Mouse (Mus musculus) hindbrain, embryonic 14.5 days (tissue): ENCODE data around the gene Madd. TPM values are rescaled to one million over a fixed set of nuclear protein-coding genes. Genes with fewer than 3 reads are reported as not detected.

Experiments used
- ATAC-seq: fragments of 200-750 bp; cut with Nextera tagmentation; 2 replicates; pipeline ENCODE4 v1.8.0; 2017; ENCODE audit warnings: moderate number of reproducible peaks, mild to moderate bottlenecking, moderate TSS enrichment, moderate library complexity; ENCODE audit not compliant: low FRiP score
- DNase-seq: peaks from one replicate; pipeline ENCODE4 v3.0.0-alpha.2; 2015; ENCODE audit warnings: low spot score
- H3K27ac ChIP-seq: fragments of 300-500 bp; sonication (generic); 2 replicates; pipeline ENCODE4 v1.5.1; 2014; ENCODE audit warnings: mild to moderate bottlenecking, moderate library complexity
- H3K27me3 ChIP-seq: fragments of 300-500 bp; sonication (generic); 2 replicates; pipeline ENCODE4 v1.6.1; 2014; ENCODE audit warnings: mild to moderate bottlenecking, low read length, mixed read lengths; ENCODE audit not compliant: control insufficient read depth, insufficient read depth
- H3K36me3 ChIP-seq: fragments of 300-500 bp; sonication (generic); replicated peaks from 2 replicates; pipeline ENCODE4 v1.6.1; 2014; ENCODE audit not compliant: control insufficient read depth, insufficient read depth
- H3K4me1 ChIP-seq: fragments of 300-500 bp; sonication (generic); replicated peaks from 2 replicates; pipeline ENCODE4 v1.6.1; 2014; ENCODE audit warnings: antibody characterized with exemption, low read length, mixed read lengths; ENCODE audit not compliant: control insufficient read depth, insufficient read depth
- H3K4me2 ChIP-seq: fragments of 300-500 bp; sonication (generic); replicated peaks from 2 replicates; pipeline ENCODE4 v1.6.1; 2014; ENCODE audit warnings: mild to moderate bottlenecking, moderate library complexity
- H3K4me3 ChIP-seq: fragments of 300-500 bp; sonication (generic); replicated peaks from 2 replicates; pipeline ENCODE4 v1.5.1; 2014; ENCODE audit warnings: mild to moderate bottlenecking, low read length
- H3K9ac ChIP-seq: fragments of 300-500 bp; sonication (generic); 2 replicates; pipeline ENCODE4 v1.6.1; 2014
- H3K9me3 ChIP-seq: fragments of 300-500 bp; sonication (generic); 2 replicates; pipeline ENCODE4 v1.6.1; 2016; ENCODE audit warnings: low read length; ENCODE audit not compliant: control insufficient read depth
- WGBS: fragments of 180-500 bp; shearing (Covaris S2); extraction: QIAGEN DNeasy Blood & Tissue Kit; methylation state at CpG from one replicate; pipeline ENCODE4 v1.1.7; 2014; 5-methylcytosine and 5-hydroxymethylcytosine counted together
- polyA plus RNA-seq: library from polyadenylated mRNA; unstranded; fragments of >200 nt; fragmentation: Nextera tagmentation; extraction: Ambion mirVana; gene quantifications from 2 replicates; pipeline ENCODE4 v1.2.1, GENCODE M21; 2014

Madd gene
- polyA plus RNA-seq, 1 experiment from 2014 or later: 51.6 TPM

DNA sequence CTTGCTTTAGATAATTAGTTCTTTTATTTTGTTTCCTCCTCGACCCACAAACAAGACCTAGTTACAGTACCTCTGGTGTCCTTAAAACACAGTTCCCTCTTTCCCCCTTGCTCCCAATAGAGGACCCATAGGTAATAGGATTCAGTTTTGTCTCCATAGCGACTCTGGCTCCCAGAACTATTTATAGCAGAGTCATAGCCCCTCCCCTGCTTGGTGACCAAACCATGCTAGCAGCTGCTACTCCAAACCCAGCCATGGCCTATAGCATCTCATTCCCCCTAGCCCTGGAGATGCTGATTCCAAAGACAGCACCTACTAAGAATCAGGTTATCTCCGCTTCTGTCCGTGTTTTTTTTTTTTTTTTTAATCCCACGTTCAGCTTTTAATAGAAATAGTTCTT, 2.9 kb downstream of the Madd start:
- no peak overlapping the region for H3K4me3 ChIP-seq
- DNase-seq (no peak), ATAC-seq (no peak)
- H3K9me3 ChIP-seq: no peaks in the 10 kb centered on the region
- peak overlapping the region; percentile 80; the same call in 1 of the 2 replicates for H3K4me2 ChIP-seq
- H3K4me1 ChIP-seq: peaks cover 23% of the 10 kb centered on the region
- 63% methylated on average over 5 of the region's 5 CpGs for WGBS
- no peak overlapping the region for H3K27ac ChIP-seq
- peaks cover 29% of the 10 kb centered on the region for H3K36me3 ChIP-seq
- no peaks in the 10 kb centered on the region for H3K27me3 ChIP-seq
- H3K9ac ChIP-seq: peak overlapping the region; percentile 76; the same call in 1 of the 2 replicates

DNA sequence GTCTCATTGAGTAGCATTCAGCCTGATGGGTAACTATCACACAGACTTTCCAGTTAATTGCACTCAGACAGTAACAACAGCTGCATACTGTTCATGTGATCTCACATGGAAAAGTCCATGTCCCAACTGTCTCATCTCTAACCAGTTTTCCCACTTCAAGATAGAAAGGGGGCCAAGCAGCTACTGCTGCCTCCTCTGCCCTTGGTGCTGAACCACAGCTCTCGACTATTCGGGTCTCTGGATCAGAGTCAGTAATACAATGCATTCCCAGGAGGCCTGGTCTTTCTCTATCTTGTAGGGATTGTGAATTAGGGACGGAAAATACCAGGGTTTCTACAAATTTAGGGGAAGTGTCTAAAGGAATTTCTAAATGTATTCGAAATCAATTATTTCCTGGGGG, 3.8 kb downstream of the Madd start:
- no peak for DNase-seq
- H3K9me3 ChIP-seq: no peaks in the 10 kb centered on the region

DNA sequence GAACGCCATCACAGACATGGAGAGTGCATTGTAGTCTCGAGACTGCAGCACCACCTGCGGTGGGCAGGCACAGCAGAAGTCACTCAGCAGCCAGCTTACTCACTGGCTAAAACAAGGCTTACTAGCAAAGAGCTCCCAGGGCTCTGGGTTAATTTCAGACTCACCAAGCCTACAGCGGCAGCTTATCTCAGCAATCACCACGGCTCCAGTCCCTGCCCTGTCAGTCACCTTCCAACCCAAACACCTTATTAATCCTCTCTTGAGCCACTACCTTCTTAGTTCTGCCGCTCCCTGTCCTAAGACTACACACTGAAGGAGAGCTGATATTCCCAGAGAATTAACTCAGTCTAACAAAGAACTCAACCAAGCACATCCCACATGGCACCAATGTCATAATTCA, 7.4 kb downstream of the Madd start:
- ATAC-seq (no peak), DNase-seq (no peak)
- H3K4me2 ChIP-seq: no peak overlapping the region
- H3K27me3 ChIP-seq: no peaks in the 10 kb centered on the region
- no peaks in the 10 kb centered on the region for H3K9me3 ChIP-seq
- no peak overlapping the region for H3K27ac ChIP-seq
- H3K4me3 ChIP-seq: no peak overlapping the region
- peaks cover 16% of the 10 kb centered on the region for H3K4me1 ChIP-seq
- H3K9ac ChIP-seq: no peak overlapping the region
- peaks cover 74% of the 10 kb centered on the region for H3K36me3 ChIP-seq
- WGBS: 85% methylated on average over 6 of the region's 6 CpGs

More for the DNA sequence above, 3.8 kb downstream of the Madd start:
- WGBS: 36% methylated on average over 4 of the region's 4 CpGs
- no peak overlapping the region for H3K4me3 ChIP-seq
- H3K9ac ChIP-seq: no peak overlapping the region
- no peaks in the 10 kb centered on the region for H3K27me3 ChIP-seq
- peaks cover 23% of the 10 kb centered on the region for H3K4me1 ChIP-seq
- no peak overlapping the region for H3K27ac ChIP-seq
- ATAC-seq: no peak
- H3K36me3 ChIP-seq: peaks cover 38% of the 10 kb centered on the region
- H3K4me2 ChIP-seq: 0 out of 2 replicates have a peak overlapping the region, but pooled peaks have one; percentile 7

DNA sequence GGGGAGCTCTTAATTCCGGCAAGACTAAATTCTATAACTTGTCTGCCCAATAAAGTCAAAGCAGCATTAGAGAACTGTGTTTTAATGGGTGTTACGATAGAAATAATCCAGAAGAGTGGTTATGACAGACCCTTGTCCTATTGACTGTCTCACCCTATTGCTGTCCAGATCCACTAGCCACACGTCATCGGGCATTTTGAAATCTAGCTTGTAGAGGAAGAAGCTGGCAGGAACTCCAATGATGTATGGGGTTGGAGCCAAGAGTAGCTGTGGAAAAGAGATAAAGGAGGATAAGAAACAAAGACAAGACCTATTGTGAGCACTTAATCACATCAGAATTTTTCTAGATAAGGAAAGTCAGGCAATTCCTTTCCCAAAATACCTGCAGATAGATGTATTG, 8.1 kb downstream of the Madd start:
- Histone ChIP-seq H3K4me1 (peaks cover 8% of the 10 kb centered on the region), H3K27ac (no peak overlapping the region), H3K4me2 (no peak overlapping the region), H3K36me3 (peaks cover 79% of the 10 kb centered on the region), H3K9me3 (no peaks in the 10 kb centered on the region), H3K27me3 (no peaks in the 10 kb centered on the region), H3K9ac (no peak overlapping the region), H3K4me3 (no peak overlapping the region)
- no peak for ATAC-seq
- 94% methylated on average over 4 of the region's 4 CpGs for WGBS
- DNase-seq: no peak

DNA sequence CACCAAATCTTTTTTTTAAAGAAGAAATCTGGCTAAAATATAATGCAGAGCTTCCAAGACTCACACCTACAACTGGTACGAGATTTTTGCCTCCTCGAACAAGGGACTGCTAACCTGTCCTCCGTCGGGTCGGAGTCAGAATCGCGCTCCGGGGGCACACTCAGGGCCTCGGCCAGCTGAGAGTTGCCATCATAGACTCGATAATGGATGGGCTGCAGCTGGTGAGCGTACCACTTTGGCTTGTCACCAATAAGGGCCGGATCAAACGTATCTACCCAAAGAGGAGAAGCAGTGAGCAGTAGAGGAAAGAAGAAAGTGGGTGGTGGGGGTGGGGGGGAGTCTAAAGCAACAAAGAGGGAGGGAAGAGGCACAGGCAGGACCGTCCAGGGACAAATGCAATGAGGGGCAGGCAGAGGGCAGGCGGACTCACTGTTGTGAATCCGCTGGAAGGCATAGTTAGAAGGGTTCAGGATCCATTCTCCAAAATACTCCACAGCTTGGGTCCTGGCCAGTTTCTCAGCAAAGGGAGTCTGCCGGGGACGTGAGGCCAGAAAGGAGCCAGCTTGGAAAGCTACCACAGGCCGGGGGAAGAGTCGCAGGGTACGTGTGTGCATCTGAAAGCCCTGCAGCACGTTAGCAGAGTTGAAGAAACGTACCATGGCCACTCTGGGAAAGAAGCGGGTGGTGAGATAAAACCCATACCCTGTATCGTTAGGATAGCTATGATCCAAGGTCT, 13.9 kb downstream of the Madd start:
- no peaks in the 10 kb centered on the region for H3K4me1 ChIP-seq
- H3K36me3 ChIP-seq: peaks cover 96% of the 10 kb centered on the region
- no peak overlapping the region for H3K4me3 ChIP-seq
- H3K27me3 ChIP-seq: no peaks in the 10 kb centered on the region
- ATAC-seq (no peak), DNase-seq (no peak)
- no peaks in the 10 kb centered on the region for H3K9me3 ChIP-seq
- WGBS: 88% methylated on average over 25 of the region's 25 CpGs
- no peak overlapping the region for H3K27ac ChIP-seq
- no peak overlapping the region for H3K4me2 ChIP-seq
- no peak overlapping the region for H3K9ac ChIP-seq

DNA sequence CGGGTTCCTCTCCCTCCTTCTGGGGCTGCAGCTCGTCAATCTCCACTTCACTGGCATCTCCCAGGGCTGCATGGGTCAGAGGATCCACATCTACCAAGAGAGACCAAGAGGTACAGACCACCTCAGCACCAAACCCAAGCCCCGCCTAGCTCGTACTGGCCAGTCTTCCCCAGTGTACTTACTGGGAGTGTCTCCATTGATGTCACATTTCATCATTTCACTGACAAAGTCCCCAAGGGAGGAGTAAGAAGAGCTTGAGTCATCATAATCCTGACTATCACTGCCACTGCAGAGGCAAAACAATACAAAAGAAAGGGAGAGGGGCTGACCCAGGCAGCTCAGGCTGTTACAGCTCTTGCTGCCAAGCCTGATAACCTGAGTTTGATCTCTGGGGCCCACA, 16.0 kb downstream of the Madd start:
- H3K36me3 ChIP-seq: peaks cover 96% of the 10 kb centered on the region
- no peaks in the 10 kb centered on the region for H3K27me3 ChIP-seq
- no peak overlapping the region for H3K27ac ChIP-seq
- DNase-seq: no peak
- H3K9ac ChIP-seq: no peak overlapping the region
- H3K4me1 ChIP-seq: no peaks in the 10 kb centered on the region
- 79% methylated on average over 4 of the region's 4 CpGs for WGBS
- no peak for ATAC-seq
- H3K4me2 ChIP-seq: no peak overlapping the region
- H3K9me3 ChIP-seq: no peaks in the 10 kb centered on the region
- H3K4me3 ChIP-seq: no peak overlapping the region

DNA sequence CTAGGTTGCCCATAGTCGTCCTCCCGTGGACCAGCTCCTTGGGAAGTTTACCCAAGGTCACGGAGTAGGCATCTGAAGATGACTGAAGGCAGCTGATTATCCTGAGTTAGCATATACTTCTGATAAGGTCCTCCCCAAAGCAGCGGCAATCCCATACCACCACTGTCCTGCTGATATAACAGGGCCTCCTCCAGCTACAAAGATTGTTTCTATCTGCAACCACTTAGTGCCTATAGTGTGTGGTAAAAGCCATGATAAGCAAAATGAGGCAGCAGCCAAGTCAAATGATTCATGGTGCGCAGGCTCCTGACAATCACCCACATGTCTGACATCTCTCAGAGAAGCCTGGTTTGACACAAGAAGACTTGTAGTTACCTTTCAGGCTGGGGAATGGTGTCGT, 18.6 kb downstream of the Madd start:
- Histone ChIP-seq H3K9me3 (no peaks in the 10 kb centered on the region), H3K27me3 (no peaks in the 10 kb centered on the region), H3K27ac (no peak overlapping the region), H3K36me3 (peaks cover 98% of the 10 kb centered on the region), H3K4me3 (no peak overlapping the region), H3K9ac (no peak overlapping the region), H3K4me1 (no peaks in the 10 kb centered on the region), H3K4me2 (no peak overlapping the region)
- WGBS: 95% methylated on average over 6 of the region's 6 CpGs
- DNase-seq (no peak), ATAC-seq (no peak)

DNA sequence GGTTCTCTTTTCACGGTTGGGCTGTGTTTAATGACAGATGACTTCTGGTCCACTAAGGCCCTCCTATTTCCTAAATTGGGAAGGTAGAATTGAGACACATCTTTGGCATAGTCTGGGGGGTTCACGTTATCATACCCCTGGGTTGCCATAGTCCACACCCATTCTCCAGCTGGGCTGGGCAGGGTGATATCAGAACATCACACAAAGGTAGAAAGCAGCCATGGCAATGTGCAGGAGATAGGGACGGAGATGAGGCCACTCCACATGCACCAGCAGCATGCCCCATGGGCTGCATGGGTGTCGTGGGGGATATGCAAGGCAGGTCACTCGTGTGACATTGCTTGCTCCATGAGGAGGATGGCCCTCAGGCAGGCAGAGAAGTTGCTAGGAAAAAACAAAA, 20.1 kb downstream of the Madd start:
- Histone ChIP-seq H3K27me3 (no peaks in the 10 kb centered on the region), H3K9ac (no peak overlapping the region), H3K4me1 (no peaks in the 10 kb centered on the region), H3K4me3 (no peak overlapping the region), H3K27ac (no peak overlapping the region), H3K36me3 (peaks cover 98% of the 10 kb centered on the region), H3K9me3 (no peaks in the 10 kb centered on the region), H3K4me2 (no peak overlapping the region)
- 92% methylated on average over 5 of the region's 5 CpGs for WGBS
- no peak for DNase-seq
- ATAC-seq: no peak

DNA sequence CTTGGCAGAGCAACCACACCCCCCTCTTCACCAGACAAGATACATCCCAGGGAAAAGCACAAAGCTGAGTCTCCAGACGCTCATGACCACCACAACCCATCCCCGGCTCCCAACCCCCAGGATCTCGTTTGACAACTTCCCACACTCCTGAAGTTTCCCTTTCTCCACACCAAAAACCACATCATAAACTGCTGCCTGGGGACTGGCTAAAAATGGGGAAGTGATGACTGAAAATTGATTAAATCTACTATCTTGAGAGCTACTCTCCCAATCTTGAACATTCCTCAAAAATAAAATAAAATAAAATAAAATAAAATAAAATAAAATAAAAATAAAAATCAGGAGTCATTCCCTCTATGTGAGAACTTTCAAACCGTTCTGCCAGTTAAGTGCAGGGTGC, 20.7 kb downstream of the Madd start:
- Histone ChIP-seq H3K27me3 (no peaks in the 10 kb centered on the region), H3K27ac (no peak overlapping the region), H3K36me3 (peaks cover 98% of the 10 kb centered on the region), H3K4me2 (no peak overlapping the region), H3K9ac (no peak overlapping the region), H3K4me3 (no peak overlapping the region), H3K9me3 (no peaks in the 10 kb centered on the region), H3K4me1 (no peaks in the 10 kb centered on the region)
- DNase-seq (no peak), ATAC-seq (no peak)
- WGBS: 91% methylated on average over 4 of the region's 4 CpGs

DNA sequence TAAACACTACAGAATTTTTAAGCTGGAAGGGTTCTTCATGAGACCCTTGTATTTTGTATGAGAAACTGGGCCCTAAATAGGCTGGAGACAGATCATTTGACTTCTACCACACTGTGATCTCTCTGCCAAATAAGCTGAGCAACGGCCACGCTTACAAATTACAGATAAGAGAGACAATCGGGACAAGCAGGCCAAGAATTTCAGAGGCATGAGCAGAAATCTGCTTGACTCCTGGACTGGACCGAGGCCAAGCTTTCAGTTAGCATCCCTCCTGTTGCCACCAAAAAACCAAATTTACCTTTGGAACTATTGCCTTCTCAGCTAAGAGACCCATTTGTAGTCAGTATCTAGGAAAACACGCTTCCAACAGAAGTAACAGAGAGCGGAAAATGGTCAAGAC, 23.0 kb downstream of the Madd start:
- H3K27ac ChIP-seq: no peak overlapping the region
- H3K4me2 ChIP-seq: no peak overlapping the region
- no peak for ATAC-seq
- peaks cover 98% of the 10 kb centered on the region for H3K36me3 ChIP-seq
- 92% methylated on average over 6 of the region's 6 CpGs for WGBS
- H3K4me3 ChIP-seq: no peak overlapping the region
- DNase-seq: no peak
- H3K9ac ChIP-seq: no peak overlapping the region
- H3K4me1 ChIP-seq: no peaks in the 10 kb centered on the region
- H3K9me3 ChIP-seq: no peaks in the 10 kb centered on the region
- no peaks in the 10 kb centered on the region for H3K27me3 ChIP-seq
